In genomic region chr9:104203851-104204250, GRCm38 (mm10) we compare ENCODE assay signal across 8 mouse cellular contexts. TPM values are rescaled to one million over a fixed set of nuclear protein-coding genes. Genes with fewer than 3 reads are reported as not detected.
DNase-seq lines count a peak whose midpoint lies in the region; ATAC-seq and TF ChIP-seq lines count a peak whose summit lies in the region.

No protein-coding gene starts in this region.

- H3K9me3 ChIP-seq in intestine, embryonic 15.5 days = no peaks in the 10 kb centered on the region
- H3K9me3 ChIP-seq in liver, embryonic 14.5 days (ENCODE audit: control insufficient read depth, low read length) = no peaks in the 10 kb centered on the region

- H3K27ac ChIP-seq in intestine, embryonic 15.5 days = no peak overlapping the region
- no peak overlapping the region for H3K27ac ChIP-seq in liver, embryonic 14.5 days

- H3K36me3 ChIP-seq in intestine, embryonic 15.5 days = peaks cover 34% of the 10 kb centered on the region
- peaks cover 8% of the 10 kb centered on the region for H3K36me3 ChIP-seq in liver, embryonic 14.5 days (replicated peaks; ENCODE audit: control insufficient read depth, insufficient read depth, low read depth)

- no peak overlapping the region for H3K4me2 ChIP-seq in intestine, embryonic 15.5 days (replicated peaks)
- no peak overlapping the region for H3K4me2 ChIP-seq in liver, embryonic 14.5 days (ENCODE audit: low read depth)

- H3K4me3 ChIP-seq in intestine, embryonic 15.5 days (replicated peaks) = no peak overlapping the region
- H3K4me3 ChIP-seq in liver, embryonic 14.5 days (ENCODE audit: insufficient read depth in 1 of 2, low read depth in 2 of 2, low read length in 2 of 2) = no peak overlapping the region

- ATAC-seq in intestine, embryonic 15.5 days = peak; percentile 56
- no peak for ATAC-seq in liver, embryonic 14.5 days (ENCODE audit: insufficient read depth)

- H3K27me3 ChIP-seq in intestine, embryonic 15.5 days (replicated peaks) = no peaks in the 10 kb centered on the region
- no peaks in the 10 kb centered on the region for H3K27me3 ChIP-seq in liver, embryonic 14.5 days (ENCODE audit: control insufficient read depth, insufficient read depth, low read length)

- H3K4me1 ChIP-seq in intestine, embryonic 15.5 days (replicated peaks) = no peaks in the 10 kb centered on the region
- H3K4me1 ChIP-seq in liver, embryonic 14.5 days (replicated peaks; ENCODE audit: control insufficient read depth in 2 of 2, insufficient read depth in 2 of 2, low read length in 1 of 2) = no peaks in the 10 kb centered on the region

- DNase-seq in cerebellum, adult 8-10 months = peak; percentile 17
- DNase-seq in cerebellum, adult 11 months = no peak
- peak; percentile 66 for DNase-seq in testis, postnatal 10 days (ENCODE audit: low spot score)
- no peak for DNase-seq in testis, postnatal 14 days (ENCODE audit: low spot score)
- peak; percentile 46 for DNase-seq in embryo, embryonic 11 days
- DNase-seq in liver, embryonic 14.5 days (ENCODE audit: low read depth in 3 of 3, low spot score in 3 of 3) = peak; percentile 9 to 15 (median 14)
- DNase-seq in right cerebral cortex, postnatal 4 days = peak; percentile 60

- WGBS in intestine, embryonic 15.5 days = 94% methylated on average over 3 of the region's 3 CpGs
- 73% methylated on average over 3 of the region's 3 CpGs for WGBS in liver, embryonic 14.5 days (ENCODE audit: insufficient replicate concordance)

- peak; percentile 75 for TF ChIP-seq CTCF in liver, embryonic 14.5 days (IDR thresholded peaks at IDR 0.05; ENCODE audit: low read depth)

- TF ChIP-seq EP300 in liver, embryonic 14.5 days (IDR thresholded peaks at IDR 0.05; ENCODE audit: low read depth) = no peak

- H3K9ac ChIP-seq in intestine, embryonic 15.5 days = no peak overlapping the region
- no peak overlapping the region for H3K9ac ChIP-seq in liver, embryonic 14.5 days (replicated peaks)

RNA-seq across cellular contexts. Expression of gene Dnajc13, which starts 58.9 kb away (rescaled TPM):
- polyA plus RNA-seq in intestine, embryonic 15.5 days (2015; fragmentation: Nextera tagmentation; extraction: Ambion mirVana) = 19.1 and 21.8 TPM in 2 replicates
- polyA plus RNA-seq in liver, embryonic 14.5 days (2012; rRNA removed) = 9.3 and 15.6 TPM in 2 replicates
- 7.0 and 10.4 TPM in 2 replicates for polyA plus RNA-seq in liver, embryonic 14.5 days (2014; fragmentation: Nextera tagmentation; extraction: Ambion mirVana)

Comparison
In these comparisons a context has a peak if more than half of its experiments do, and no peak if none do; other contexts are left out.
1. DNase-seq: peak in cerebellum, adult 8-10 months (single experiment), testis, postnatal 10 days (single experiment), embryo, embryonic 11 days (single experiment), liver, embryonic 14.5 days (3 of 3) and right cerebral cortex, postnatal 4 days (single experiment); none in cerebellum, adult 11 months (single experiment) and testis, postnatal 14 days (single experiment).